Mouse (Mus musculus) left cerebral cortex, postnatal 25 days (tissue): ENCODE data around the gene Ttc28. TPM values are rescaled to one million over a fixed set of nuclear protein-coding genes. Genes with fewer than 3 reads are reported as not detected.

ENCODE experiments used
- DNase-seq, 2 experiments: peaks; one replicate each; pipeline ENCODE4 v3.0.0; 2022; ENCODE audit warnings: low spot score in 2 of 2, mixed read lengths in 1 of 2
- intact Hi-C: fragments of 180-260 bp; cut with DNase I; formaldehyde crosslinking; loops from one replicate; pipeline ENCODE4 v1.15.1; 2025
- total RNA-seq, 2 experiments: library from RNA; stranded (reverse); gene quantifications; 2 replicates each; pipeline ENCODE4 v1.2.3; 2021

Gene Ttc28
- total RNA-seq, 2 experiments from 2014 or later, result 11.6 to 13.2 TPM

- DNase-seq, result peak in 1 of 2 experiments; percentile 42
- intact Hi-C loops, result loop anchor here (2.0 kb wide), 1 partner anchor 433 kb away; no protein-coding TSS in a partner anchor
These were observed 390.1 kb downstream of the Ttc28 start for GRCm38 (mm10) chr5:111269613-111270205.

DNA sequence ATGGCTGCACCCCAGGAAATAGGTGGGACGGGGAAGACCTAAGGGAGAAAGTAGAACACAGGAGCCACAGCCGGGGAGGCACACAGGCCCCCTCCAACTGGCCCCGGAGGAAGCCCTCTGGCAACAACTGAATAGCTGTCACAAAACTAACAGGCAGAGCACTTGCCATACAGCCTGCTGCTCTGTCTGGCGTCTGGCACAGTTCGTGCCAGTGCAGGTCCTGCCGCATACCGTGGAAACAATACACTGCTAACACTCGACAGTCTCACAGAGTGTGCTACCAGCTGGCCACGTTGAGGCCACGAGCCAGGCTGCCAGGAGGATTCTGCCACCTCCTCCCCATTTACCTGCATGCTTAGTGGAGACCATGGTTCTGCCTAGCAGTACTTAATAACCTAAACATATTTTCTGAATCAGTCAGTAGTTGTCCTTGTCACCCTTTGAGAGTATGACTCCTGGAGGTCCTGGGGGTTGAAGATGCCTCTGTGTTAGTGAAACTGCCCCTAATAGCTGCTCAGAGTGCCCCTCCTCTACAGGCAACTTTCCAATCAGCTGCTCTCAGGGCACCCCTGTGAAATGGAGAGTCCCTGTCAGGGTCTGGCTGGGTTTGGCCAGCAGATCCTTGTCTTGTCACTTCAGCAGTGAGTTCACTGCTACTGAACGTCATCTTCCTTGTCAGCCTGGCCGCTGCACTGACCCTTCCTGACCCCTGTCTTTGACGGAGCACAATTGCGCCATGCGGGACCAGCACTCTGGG, 390.8 kb downstream of the Ttc28 start:
- no peak for DNase-seq
- intact Hi-C loops, result no loop called here

DNA sequence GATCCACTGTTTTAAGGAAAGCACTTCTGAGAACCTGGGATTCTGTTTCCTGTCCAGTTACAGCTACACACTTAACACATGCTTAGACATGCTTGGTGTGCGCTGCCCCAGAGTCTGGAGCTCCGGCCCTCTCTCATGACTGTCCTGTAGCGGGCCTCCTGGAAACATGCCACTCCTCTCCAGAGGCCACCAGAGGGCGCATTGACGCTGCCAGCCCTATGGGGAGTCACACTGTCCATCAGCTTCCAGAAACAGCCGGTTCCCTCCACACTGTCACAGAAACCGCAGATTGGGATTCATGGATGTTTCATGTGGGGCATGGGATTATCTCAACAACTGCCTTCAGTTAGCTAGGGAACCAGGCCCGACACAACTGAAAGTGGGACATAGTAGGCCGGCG, 394.0 kb downstream of the Ttc28 start:
- peak; percentile 76 to 79 for DNase-seq
- intact Hi-C loops, result loop anchor here (1.0 to 2.0 kb wide), 2 partner anchors 57 to 68 kb away; partner anchors contain the start of gene Pitpnb

DNA sequence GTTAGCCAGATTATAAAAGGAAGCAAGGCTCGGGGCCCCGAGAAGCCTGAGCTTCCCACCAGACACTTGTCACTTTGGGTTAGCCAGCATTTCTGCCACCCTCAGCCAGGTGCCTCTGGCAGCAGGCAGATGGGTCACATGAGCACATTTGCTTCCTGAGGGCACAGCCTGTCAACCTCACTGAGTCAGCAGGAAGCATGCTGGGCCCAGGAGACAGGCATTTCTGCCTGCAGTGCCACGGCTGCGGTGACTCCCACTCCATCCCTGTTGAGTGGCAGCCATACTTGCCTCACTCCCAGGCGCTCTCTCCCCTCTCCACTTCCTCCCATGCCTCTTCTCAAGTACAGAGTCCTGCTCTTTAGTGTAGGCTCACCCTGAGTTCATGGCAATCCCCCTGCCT, 395.3 kb downstream of the Ttc28 start:
- no peak for DNase-seq
- intact Hi-C loops, result no loop called here

DNA sequence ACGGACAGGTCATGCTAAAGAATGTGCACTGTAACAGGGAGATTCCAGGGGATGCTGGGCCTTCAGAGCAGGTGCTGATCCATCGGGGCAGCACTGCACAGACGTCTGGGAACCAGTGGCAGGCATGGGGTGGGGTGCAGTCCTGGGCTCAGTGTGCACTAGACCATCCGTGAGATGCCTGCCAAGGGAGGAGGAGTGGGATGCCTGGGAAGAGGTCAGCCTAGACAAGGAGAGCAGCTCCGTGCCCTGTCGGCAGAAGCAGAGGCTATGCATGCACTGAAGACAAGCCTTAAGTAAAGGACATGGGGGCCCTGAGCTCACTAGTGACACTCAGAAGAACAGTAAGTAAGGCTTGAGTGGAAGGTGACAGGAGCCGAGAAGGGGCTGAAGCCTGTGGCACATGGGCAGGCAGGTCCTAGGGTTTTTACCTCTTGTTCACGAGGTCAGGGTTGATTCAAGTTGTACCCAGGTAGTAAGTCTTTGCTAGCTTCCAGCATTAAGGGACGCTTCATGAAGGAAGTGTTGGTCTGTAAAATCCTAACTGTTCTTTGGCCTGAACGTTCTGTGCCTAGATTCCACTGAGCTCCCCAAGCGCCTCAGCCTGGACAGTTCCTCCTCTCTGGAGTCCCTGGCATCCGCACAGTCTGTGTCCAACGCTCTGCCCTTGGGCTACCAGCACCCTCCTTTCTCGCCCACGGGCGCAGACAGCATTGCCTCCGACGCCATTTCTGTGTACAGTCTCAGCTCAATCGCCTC, 405.0 kb downstream of the Ttc28 start:
- no peak for DNase-seq
- intact Hi-C loops, result no loop called here

DNA sequence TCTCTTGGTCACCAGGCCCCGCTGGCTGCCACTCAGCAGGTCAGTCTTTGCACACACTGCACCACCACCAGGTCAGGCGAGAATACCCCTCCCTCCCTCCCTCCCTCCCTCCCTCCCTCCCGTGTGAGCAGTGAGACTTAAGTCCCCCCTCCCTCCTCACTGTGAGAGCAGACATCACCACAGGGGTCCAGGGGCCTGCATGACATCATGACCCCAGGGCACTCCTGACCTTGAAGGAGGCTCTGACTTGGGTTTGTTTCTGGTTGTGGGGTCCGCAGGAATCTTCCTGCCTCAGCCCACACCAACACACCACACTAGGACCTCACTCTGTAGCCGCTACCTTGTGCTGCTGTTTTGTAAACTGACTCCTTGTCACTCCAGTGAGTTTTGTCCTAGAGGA, 408.0 kb downstream of the Ttc28 start:
- DNase-seq, result no peak
- intact Hi-C loops, result no loop called here

DNA sequence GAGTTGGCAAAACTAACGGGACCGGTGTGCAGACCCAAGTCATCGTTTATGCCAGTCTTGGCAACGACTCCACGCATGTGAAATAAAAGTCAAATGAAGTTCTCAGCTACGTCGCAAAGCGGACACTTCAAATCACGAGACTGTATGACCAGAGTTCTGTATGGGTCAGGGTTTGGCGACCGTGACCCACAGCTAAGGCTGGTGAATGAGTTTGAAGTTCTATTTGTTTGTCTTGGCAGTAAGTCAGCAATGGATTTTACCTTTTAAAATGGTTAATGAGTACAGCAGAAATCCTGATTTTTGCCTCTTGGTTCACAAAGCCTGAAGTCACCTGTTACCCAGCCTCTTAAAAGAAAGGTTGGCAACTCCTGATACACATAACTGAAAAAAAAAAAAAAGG, 408.9 kb downstream of the Ttc28 start:
- no peak for DNase-seq
- intact Hi-C loops, result no loop called here

DNA sequence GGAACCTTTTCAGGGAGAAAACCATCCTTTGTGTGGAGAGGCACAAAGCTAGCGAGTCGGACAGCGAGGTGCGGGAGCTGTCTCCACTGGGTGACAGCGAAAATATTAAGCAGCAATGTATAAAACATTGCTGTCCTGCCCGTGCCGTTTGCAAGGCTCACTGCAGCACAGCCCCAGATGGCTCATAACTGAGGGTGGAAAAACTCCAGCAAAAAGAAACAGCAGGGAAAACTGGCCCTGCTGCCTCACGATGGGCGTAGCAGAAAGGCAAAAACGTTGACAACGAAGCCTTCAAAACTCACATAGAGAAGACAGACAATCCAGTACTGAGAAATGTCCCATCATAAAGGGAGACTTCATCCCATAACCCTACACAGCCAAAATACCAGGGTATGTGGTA, 410.5 kb downstream of the Ttc28 start:
- DNase-seq, result peak in 1 of 2 experiments; percentile 69
- intact Hi-C loops, result no loop called here

- DNase-seq, result peak; percentile 55 to 90
- intact Hi-C loops, result no loop called here
These were observed 412.0 kb downstream of the Ttc28 start for GRCm38 (mm10) chr5:111291639-111292038.

GRCm38 (mm10) chr5:111297801-111298200, 418.2 kb downstream of the Ttc28 start:
- intact Hi-C loops, result no loop called here
- no peak for DNase-seq

- no peak for DNase-seq
- intact Hi-C loops, result no loop called here
These were observed 419.1 kb downstream of the Ttc28 start for GRCm38 (mm10) chr5:111298706-111299105.

- DNase-seq, result no peak
- intact Hi-C loops, result no loop called here
These were observed 421.2 kb downstream of the Ttc28 start for GRCm38 (mm10) chr5:111300776-111301175.

DNA sequence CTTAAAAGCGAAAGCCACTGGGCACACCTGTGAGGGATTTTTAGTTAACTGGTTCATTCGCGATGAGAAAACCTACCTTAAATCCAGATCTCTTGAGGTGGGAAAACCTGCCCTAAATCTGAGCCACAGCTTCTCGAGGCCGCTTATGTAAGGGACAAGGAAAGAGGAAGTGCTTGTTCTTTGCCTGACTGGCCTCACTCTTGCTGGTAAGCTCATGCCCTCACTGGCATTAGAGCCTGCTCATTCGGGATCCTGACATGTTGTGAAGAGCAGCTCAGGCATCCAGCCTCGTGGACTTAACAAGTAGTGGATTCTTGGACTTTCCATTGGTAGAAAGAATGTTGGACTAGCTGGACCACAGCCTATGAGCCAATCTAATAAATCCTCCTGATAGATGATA, 422.1 kb downstream of the Ttc28 start:
- intact Hi-C loops, result no loop called here
- DNase-seq, result no peak

DNA sequence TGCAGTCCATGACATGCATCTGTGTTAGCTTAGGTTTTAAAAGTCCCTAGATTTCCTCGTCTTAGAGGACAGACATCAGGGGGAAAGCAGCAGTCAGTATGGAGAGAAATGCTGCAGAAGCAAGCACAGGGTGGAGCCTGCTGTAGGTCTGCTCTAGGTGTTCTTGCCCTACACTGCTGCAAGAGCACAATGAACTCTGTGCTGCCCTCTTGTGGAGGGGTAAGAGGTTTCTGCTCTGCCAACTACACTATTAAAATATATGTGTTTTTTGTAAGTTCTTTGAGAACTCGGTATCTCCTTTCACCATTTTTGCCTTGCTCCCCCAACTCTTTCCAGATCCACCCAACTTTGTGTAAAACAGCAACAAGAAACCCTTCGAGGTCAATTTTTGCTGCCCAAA, 425.1 kb downstream of the Ttc28 start:
- intact Hi-C loops, result no loop called here
- no peak for DNase-seq

DNA sequence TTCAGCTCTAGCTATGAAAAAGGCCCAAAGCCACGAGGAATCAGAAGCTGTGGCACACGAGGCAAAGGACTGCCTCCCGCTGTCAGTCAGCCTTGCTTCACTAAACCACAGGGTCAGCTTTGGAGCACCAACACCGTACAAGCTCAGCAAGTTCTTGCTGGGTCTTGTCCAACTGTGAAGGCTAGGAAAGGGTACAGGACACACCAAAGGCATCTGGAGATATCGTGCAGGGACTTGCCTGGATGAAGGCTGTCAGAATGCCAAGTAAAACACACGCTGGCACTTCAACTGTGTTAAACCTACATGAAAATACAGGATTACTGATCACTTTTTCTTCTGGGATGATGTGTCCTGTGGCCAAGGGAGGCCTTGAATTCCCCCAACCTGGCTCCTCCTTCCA, 430.6 kb downstream of the Ttc28 start:
- DNase-seq, result no peak
- intact Hi-C loops, result no loop called here

- intact Hi-C loops, result no loop called here
- no peak for DNase-seq
These were observed 434.2 kb downstream of the Ttc28 start for GRCm38 (mm10) chr5:111313833-111314232.

GRCm38 (mm10) chr5:111315061-111315460, 435.5 kb downstream of the Ttc28 start:
- intact Hi-C loops, result no loop called here
- DNase-seq, result no peak

DNA sequence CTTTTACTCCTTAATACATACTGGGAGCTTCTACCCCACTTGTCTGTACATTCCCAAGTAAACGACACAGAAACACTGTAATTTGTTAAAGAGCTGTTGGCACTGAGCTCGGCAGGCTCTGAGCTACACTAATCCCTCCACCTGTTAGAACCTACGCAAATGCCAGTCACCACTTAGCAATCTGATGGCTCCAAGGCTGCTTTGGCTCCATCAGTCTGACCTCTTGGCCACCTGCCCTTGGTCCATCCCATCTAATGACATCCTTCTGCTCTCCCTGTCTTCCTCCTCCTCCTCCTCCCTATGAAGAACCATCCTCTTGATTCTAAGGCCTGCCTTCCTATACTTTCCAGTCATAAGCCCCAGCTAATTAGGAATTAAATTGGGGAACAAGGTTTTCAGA, 437.9 kb downstream of the Ttc28 start:
- DNase-seq, result no peak
- intact Hi-C loops, result no loop called here

- intact Hi-C loops, result no loop called here
- no peak for DNase-seq
These were observed 439.3 kb downstream of the Ttc28 start for GRCm38 (mm10) chr5:111318946-111319345.

- intact Hi-C loops, result no loop called here
- DNase-seq, result no peak
These were observed 446.2 kb downstream of the Ttc28 start for GRCm38 (mm10) chr5:111325813-111326212.

GRCm38 (mm10) chr5:111327420-111327819, 447.8 kb downstream of the Ttc28 start:
- no peak for DNase-seq
- intact Hi-C loops, result no loop called here
